Mouse (Mus musculus) stomach, embryonic 16.5 days (tissue): ENCODE measurements at regions not wholly inside any gene's neighbourhood (a gene's known extent, or its start where the extent isn't known, plus 50 kb on each side); places are given as distances from the start of the nearest gene placed in this dataset.

Experiments
- ATAC-seq: fragments of 200-750 bp; cut with Nextera tagmentation; 2 replicates; pipeline ENCODE4 v1.8.0; 2017; ENCODE audit warnings: moderate number of reproducible peaks, moderate TSS enrichment; ENCODE audit not compliant: insufficient read depth, low FRiP score
- H3K27ac ChIP-seq: fragments of 300-500 bp; sonication (generic); 2 replicates; pipeline ENCODE4 v1.5.1; 2014; ENCODE audit warnings: low read length
- H3K27me3 ChIP-seq: fragments of 300-500 bp; sonication (generic); 2 replicates; pipeline ENCODE4 v1.6.1; 2014; ENCODE audit warnings: low read length, control low read depth, mixed read lengths; ENCODE audit not compliant: control insufficient read depth, insufficient read depth
- H3K36me3 ChIP-seq: fragments of 300-500 bp; sonication (generic); 2 replicates; pipeline ENCODE4 v1.6.1; 2014; ENCODE audit warnings: low read length; ENCODE audit not compliant: control insufficient read depth, insufficient read depth
- H3K4me1 ChIP-seq: fragments of 300-500 bp; sonication (generic); 2 replicates; pipeline ENCODE4 v1.6.1; 2014; ENCODE audit warnings: low read length, control low read depth, mixed read lengths; ENCODE audit not compliant: control insufficient read depth, insufficient read depth
- H3K4me2 ChIP-seq: fragments of 300-500 bp; sonication (generic); 2 replicates; pipeline ENCODE4 v1.6.1; 2014; ENCODE audit warnings: low read depth, low read length, mixed read lengths
- H3K4me3 ChIP-seq: fragments of 300-500 bp; sonication (generic); replicated peaks from 2 replicates; pipeline ENCODE4 v1.5.1; 2014; ENCODE audit warnings: mild to moderate bottlenecking, low read length
- H3K9ac ChIP-seq: fragments of 300-500 bp; sonication (generic); 2 replicates; pipeline ENCODE4 v1.6.1; 2014; ENCODE audit warnings: low read length
- H3K9me3 ChIP-seq: fragments of 300-500 bp; sonication (generic); replicated peaks from 2 replicates; pipeline ENCODE4 v1.6.1; 2016; ENCODE audit warnings: low read length, control low read depth; ENCODE audit not compliant: control insufficient read depth
- WGBS: fragments of 180-500 bp; shearing (Covaris S2); extraction: QIAGEN DNeasy Blood & Tissue Kit; methylation state at CpG from one replicate; pipeline ENCODE4 v1.1.7; 2014; 5-methylcytosine and 5-hydroxymethylcytosine counted together

DNA sequence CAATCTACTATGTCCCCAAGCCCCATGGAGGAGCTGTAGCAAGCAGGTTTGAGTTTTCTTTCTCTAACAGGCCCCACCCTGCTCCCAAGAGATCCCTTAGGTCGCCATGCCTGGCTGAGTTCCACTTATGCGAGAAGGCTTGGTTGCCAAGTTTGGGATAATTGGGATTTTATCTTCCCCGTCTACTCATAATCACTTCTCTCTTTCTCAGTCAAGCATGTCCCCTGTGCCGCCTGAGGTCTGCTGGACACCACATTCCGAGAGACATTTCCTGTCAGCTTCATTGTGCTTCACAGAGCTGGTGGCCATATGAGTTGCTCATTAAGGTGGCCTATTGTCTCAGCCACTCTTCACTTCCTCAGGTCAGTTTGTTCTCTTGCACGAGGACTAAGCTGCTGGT is 234.5 kb upstream of the Wscd1 start:
- H3K27ac ChIP-seq = no peak overlapping the region
- H3K4me1 ChIP-seq = no peaks in the 10 kb centered on the region
- WGBS = 65% methylated on average over 6 of the region's 6 CpGs
- H3K9ac ChIP-seq = no peak overlapping the region
- H3K36me3 ChIP-seq = no peaks in the 10 kb centered on the region
- H3K4me2 ChIP-seq = no peak overlapping the region
- no peak overlapping the region for H3K4me3 ChIP-seq
- ATAC-seq = no peak
- no peaks in the 10 kb centered on the region for H3K9me3 ChIP-seq
- H3K27me3 ChIP-seq = no peaks in the 10 kb centered on the region

- ATAC-seq = no peak
- Histone ChIP-seq H3K4me3 (no peak overlapping the region), H3K9me3 (no peaks in the 10 kb centered on the region), H3K4me1 (no peaks in the 10 kb centered on the region), H3K27ac (no peak overlapping the region), H3K27me3 (no peaks in the 10 kb centered on the region), H3K36me3 (no peaks in the 10 kb centered on the region), H3K4me2 (no peak overlapping the region), H3K9ac (no peak overlapping the region)
- WGBS = 26% methylated on average over 5 of the region's 5 CpGs
Observed at GRCm38 (mm10) chr11:71517377-71517776, 232.3 kb upstream of the Wscd1 start.

DNA sequence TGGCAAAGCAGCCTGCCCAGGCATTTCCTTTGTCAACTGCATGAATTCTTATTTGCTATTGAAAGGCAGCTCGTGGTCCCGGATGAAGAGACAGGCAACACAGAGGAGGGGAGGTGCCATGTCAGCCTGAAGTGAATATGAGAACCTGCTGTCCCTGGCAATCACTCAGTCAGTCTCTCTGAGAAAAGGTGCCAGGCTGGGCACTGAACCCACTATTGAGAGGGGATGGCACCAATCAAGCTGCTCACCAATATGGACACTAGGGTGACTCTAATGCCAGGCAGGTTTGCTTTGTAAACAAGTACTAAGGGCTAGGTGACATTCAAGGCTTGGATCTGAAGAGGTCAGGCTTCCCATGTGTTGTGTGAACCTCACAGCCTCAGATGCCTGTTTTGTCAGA is 222.0 kb upstream of the Wscd1 start:
- Histone ChIP-seq H3K4me2 (no peak overlapping the region), H3K36me3 (no peaks in the 10 kb centered on the region), H3K4me3 (no peak overlapping the region), H3K4me1 (no peaks in the 10 kb centered on the region), H3K27ac (no peak overlapping the region), H3K9me3 (no peaks in the 10 kb centered on the region), H3K27me3 (no peaks in the 10 kb centered on the region), H3K9ac (no peak overlapping the region)
- ATAC-seq = no peak
- 73% methylated on average over 2 of the region's 2 CpGs for WGBS

DNA sequence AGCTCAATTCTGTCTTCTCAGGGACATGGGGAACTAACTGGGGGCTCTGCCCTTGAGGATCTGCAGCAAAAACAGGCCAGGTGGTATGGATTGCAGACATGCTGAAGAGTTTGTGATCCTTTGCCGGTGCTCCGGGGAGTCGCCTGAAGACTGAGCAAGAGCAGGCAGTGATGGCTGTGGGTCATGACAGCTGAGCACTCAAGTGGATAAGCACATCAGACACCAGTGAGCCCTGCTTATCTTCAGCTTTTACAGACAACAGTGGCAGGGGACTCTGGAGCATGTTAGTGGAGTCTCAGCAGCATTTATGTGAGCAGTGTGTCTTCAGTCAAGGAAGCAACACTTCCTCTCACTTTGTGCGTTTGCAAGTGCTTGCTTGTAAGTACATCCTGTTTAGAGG is 221.1 kb upstream of the Wscd1 start:
- no peak overlapping the region for H3K27ac ChIP-seq
- H3K9me3 ChIP-seq = no peaks in the 10 kb centered on the region
- no peaks in the 10 kb centered on the region for H3K36me3 ChIP-seq
- no peak overlapping the region for H3K9ac ChIP-seq
- no peak overlapping the region for H3K4me2 ChIP-seq
- ATAC-seq = no peak
- no peaks in the 10 kb centered on the region for H3K27me3 ChIP-seq
- no peaks in the 10 kb centered on the region for H3K4me1 ChIP-seq
- WGBS = 78% methylated on average over 4 of the region's 4 CpGs
- no peak overlapping the region for H3K4me3 ChIP-seq

GRCm38 (mm10) chr11:71541178-71541845 is 208.4 kb upstream of the Wscd1 start:
- Histone ChIP-seq H3K9ac (no peak overlapping the region), H3K27me3 (no peaks in the 10 kb centered on the region), H3K4me3 (no peak overlapping the region), H3K4me2 (no peak overlapping the region), H3K27ac (no peak overlapping the region), H3K9me3 (no peaks in the 10 kb centered on the region), H3K4me1 (no peaks in the 10 kb centered on the region), H3K36me3 (no peaks in the 10 kb centered on the region)
- no peak for ATAC-seq
- 43% methylated on average over 6 of the region's 6 CpGs for WGBS

DNA sequence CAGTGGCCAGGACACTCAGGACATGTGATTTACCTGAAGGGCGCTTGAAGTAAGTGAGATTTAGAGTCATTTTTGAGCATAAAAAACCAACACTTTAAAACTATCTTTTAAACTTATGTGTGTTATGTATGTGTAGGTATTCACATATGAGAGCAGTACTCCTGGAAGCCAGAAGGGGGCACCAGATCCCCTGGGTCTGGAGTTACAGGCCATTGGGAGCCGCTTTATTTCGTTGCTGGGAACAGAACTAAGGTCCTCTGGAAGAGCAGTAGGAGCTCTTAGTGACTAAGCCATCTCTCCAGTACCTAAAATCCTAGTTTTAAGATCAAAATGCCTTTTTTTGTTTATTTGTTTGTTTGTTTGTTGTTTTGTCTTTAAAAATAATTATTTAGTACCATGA is 192.3 kb upstream of the Wscd1 start:
- Histone ChIP-seq H3K36me3 (no peaks in the 10 kb centered on the region), H3K4me3 (no peak overlapping the region), H3K27ac (no peak overlapping the region), H3K4me1 (no peaks in the 10 kb centered on the region), H3K9ac (no peak overlapping the region), H3K9me3 (no peaks in the 10 kb centered on the region), H3K27me3 (no peaks in the 10 kb centered on the region), H3K4me2 (no peak overlapping the region)
- WGBS = 84% methylated on average over 3 of the region's 3 CpGs
- ATAC-seq = no peak

DNA sequence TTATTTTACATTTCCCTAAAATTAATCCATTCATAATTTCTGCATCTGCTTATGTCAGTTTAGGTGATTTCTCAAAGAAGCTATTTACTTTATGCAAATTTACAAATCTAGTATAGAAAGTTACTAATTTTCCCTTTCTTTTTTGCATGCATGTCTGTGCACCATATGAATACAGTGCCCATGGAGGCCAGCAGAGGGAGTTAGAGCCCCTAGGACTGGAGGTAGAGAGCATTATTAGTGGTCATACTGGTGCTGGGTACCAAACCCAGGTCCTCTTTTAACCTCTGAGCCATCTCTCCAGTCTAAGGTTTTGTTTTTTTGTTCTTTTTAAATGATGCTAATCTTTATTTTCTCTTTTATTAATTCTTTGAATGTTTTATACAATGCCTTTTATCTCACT is 184.9 kb upstream of the Wscd1 start:
- no peak overlapping the region for H3K27ac ChIP-seq
- H3K9me3 ChIP-seq = no peaks in the 10 kb centered on the region
- H3K4me1 ChIP-seq = no peaks in the 10 kb centered on the region
- no peak for ATAC-seq
- H3K4me2 ChIP-seq = no peak overlapping the region
- no peak overlapping the region for H3K9ac ChIP-seq
- no peaks in the 10 kb centered on the region for H3K36me3 ChIP-seq
- H3K27me3 ChIP-seq = no peaks in the 10 kb centered on the region
- H3K4me3 ChIP-seq = no peak overlapping the region

DNA sequence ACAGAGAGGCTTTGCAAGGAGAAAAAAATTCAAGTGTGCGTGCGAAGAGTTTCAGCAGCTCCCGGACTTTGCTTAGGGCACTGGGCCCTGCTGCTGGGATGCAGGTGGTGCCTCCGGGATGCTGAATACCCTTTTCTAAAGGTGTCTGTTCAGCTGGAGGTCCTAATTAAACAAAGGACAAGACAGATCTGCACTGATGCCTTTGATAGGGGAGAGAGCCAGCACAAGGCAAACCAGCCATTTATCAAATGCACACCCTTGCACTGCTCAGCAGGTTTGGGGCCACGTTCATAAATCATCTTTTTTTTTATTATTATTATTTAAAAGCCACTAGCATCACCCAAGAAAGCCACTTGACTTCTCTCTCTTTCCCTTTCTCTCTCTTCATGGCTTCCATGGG is 172.9 kb upstream of the Wscd1 start:
- Histone ChIP-seq H3K36me3 (no peaks in the 10 kb centered on the region), H3K4me1 (no peaks in the 10 kb centered on the region), H3K4me2 (no peak overlapping the region), H3K4me3 (no peak overlapping the region), H3K9ac (no peak overlapping the region), H3K27ac (no peak overlapping the region), H3K27me3 (no peaks in the 10 kb centered on the region), H3K9me3 (no peaks in the 10 kb centered on the region)
- 64% methylated on average over 5 of the region's 5 CpGs for WGBS
- ATAC-seq = no peak

DNA sequence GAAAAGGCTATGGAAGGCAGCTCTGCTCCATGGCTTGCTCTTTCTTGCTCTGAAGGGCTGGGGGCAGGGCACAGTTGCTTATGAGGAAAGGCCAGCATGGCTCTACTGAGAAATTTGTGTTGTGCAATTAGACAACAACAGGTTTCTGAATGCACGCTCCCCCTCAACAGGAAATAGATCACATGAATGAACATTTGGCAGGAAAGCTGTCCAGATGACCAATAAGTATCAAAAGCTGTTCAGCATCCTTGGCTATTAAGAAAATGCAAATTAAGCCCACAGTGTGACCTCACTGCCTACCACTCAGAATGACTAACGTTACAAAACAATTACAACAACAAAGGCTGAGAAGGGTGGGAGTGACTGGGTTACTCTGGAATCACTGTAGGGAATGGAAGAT is 167.9 kb upstream of the Wscd1 start:
- 63% methylated on average over 2 of the region's 2 CpGs for WGBS
- no peak for ATAC-seq
- no peaks in the 10 kb centered on the region for H3K4me1 ChIP-seq

DNA sequence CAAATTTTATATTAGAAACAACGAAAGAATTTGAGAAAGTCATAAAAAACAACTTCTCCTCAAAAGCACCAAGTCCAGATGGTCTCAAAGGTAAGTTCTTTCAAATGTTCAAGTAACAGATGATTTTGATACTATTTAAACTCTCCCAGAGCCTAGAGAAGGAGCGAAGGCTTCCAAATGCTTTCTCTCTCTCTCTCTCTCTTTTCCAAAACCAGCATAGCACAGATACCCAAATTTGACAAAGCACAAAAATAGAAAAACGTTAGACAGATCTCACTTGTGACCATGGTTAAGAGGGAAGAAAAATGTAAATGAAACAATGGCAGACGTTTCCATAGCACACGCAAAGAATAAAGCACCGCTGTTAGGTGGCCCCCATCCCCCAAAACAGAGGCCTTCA is 158.7 kb upstream of the Wscd1 start:
- Histone ChIP-seq H3K9ac (no peak overlapping the region), H3K27me3 (no peaks in the 10 kb centered on the region), H3K9me3 (no peaks in the 10 kb centered on the region), H3K4me2 (no peak overlapping the region), H3K27ac (no peak overlapping the region), H3K4me3 (no peak overlapping the region), H3K36me3 (no peaks in the 10 kb centered on the region), H3K4me1 (no peaks in the 10 kb centered on the region)
- ATAC-seq = no peak
- WGBS = 82% methylated on average over 6 of the region's 6 CpGs

More for the DNA sequence above, 167.9 kb upstream of the Wscd1 start:
- Histone ChIP-seq H3K27me3 (no peaks in the 10 kb centered on the region), H3K9me3 (no peaks in the 10 kb centered on the region), H3K4me3 (no peak overlapping the region), H3K9ac (no peak overlapping the region), H3K4me2 (no peak overlapping the region), H3K36me3 (no peaks in the 10 kb centered on the region), H3K27ac (no peak overlapping the region)
